Mouse (Mus musculus) frontal cortex, adult 2 months (tissue): ENCODE measurements around the gene 1700015G11Rik. TPM values are rescaled to one million over a fixed set of nuclear protein-coding genes. Genes with fewer than 3 reads are reported as not detected.
A peak's percentile ranks its signal among the peaks of the same experiment; 100 is the strongest.

Experiments
- DNase-seq, 2 experiments: peaks; one replicate each; pipeline ENCODE4 v3.0.0; 2022; ENCODE audit warnings: low spot score in 1 of 2; ENCODE audit errors: extremely low spot score in 1 of 2
- polyA plus RNA-seq: library from polyadenylated mRNA; depleted of rRNA; stranded (reverse); fragments of >200 nt; gene quantifications from 2 replicates; pipeline ENCODE4 v1.2.3, GENCODE M21; 2012; rRNA removed

1700015G11Rik gene
- polyA plus RNA-seq, 1 experiment: not detected

DNA sequence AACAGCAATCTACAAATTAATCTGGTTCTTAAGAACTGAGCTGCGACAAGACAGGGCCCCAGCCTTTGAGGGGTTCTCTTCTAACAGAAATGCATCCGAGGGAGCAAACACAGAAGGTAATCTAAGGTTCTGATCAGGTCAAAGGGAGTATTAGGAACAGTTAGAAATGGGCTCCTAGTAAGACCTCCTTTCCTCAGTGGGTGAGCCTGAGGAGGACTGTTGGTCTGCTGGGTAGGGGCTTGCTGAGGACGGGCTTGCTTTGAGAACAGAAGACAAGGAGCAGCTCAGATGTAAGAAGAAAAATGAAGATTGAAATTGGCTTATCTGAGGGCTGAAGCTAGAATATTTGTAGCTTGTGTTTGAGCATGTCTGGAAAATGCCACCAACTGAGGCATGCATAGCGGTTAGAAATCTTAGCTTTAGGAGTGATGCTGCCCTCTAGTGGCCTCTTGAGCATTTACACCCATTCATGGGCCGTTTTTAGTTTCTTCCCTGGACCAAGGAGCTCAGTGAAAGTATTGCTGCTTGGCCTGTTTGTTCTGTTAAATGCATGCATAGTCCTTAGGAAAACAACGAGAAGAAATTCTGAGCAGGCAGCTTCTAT is 43.2 kb downstream of the 1700015G11Rik start:
- peak in 1 of 2 experiments; percentile 79 for DNase-seq

GRCm38 (mm10) chr7:51969379-51969778 is 46.1 kb downstream of the 1700015G11Rik start:
- no peak for DNase-seq

DNA sequence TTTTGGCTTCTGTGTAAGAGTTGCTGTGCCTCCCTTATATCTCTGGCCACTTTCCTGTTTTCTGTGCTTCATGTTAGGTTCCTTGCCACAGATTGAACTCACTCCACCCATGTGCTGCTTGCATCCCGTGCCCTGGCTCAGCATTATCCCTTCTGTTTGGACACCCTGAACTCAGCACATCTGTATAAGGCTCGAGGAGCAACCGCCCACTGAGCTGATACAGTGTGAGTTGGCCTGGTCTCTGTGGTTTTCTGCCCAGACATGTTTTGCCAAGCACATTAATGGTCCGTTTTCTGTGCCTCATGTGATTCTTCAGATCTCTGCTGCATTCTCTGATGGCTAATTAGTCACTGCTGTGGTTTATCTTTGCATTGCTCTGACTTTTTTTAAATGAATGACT is 47.9 kb downstream of the 1700015G11Rik start:
- no peak for DNase-seq

GRCm38 (mm10) chr7:51964681-51965080 is 50.8 kb downstream of the 1700015G11Rik start:
- DNase-seq: peak; percentile 37 to 74

- no peak for DNase-seq
Measured at GRCm38 (mm10) chr7:51962219-51962952, 53.1 kb downstream of the 1700015G11Rik start.

Other genes starting within 250 kb of the 1700015G11Rik start
- 9.7 and 11.5 TPM in 2 replicates for gene Gas2, start 153.7 kb downstream of the 1700015G11Rik start, polyA plus RNA-seq
- gene Fancf, start 153.5 kb downstream of the 1700015G11Rik start, polyA plus RNA-seq: 4.8 and 5.0 TPM in 2 replicates
- gene Svip, start 9.7 kb downstream of the 1700015G11Rik start, polyA plus RNA-seq: 39.0 and 40.0 TPM in 2 replicates